Mouse (Mus musculus) testis, adult 2 months (tissue): ENCODE results near the gene Cdh15.

Source experiments
- CTCF ChIP-seq: fragments of 200-500 bp; IDR thresholded peaks from 2 replicates; pipeline ENCODE4 v1.5.1; 2012; ENCODE audit warnings: low read depth, mild to moderate bottlenecking, inconsistent platforms, low read length, moderate library complexity; ENCODE audit not compliant: control insufficient read depth, insufficient read depth, insufficient replicate concordance
- POLR2A ChIP-seq: fragments of 200-500 bp; IDR thresholded peaks from 2 replicates; pipeline ENCODE4 v1.6.1; 2012; ENCODE audit warnings: low read depth, mild to moderate bottlenecking, inconsistent platforms, low read length, moderate library complexity; ENCODE audit not compliant: control insufficient read depth

GRCm38 (mm10) chr8:122817724-122818496 is 29.9 kb upstream of the Cdh15 start:
- TF ChIP-seq CTCF, result no peak
- no peak for TF ChIP-seq POLR2A
